In the genomic region with DNA sequence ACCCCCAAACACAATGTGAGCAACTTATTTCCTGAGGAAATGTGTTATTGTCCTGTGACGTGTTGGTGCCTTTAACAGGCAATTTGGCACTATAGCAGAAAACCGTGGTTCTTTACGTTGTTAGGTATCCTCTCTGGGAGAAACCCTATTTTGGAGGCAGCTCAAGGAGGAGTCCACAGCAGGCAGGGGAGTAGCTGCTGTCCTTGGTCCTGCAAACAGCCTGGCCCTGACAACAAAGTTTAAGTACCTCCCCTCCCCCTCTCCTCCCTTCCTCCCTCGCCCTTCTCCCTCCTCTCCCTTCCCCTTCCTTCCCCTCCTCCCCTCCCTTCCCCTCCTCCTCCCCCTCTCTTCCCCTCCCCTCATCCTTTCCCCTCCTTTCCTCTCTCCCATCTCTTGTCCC, we compare ENCODE assay signal across 22 mouse cellular contexts.
DNase-seq lines count a peak whose midpoint lies in the region; ATAC-seq lines count a peak whose summit lies in the region.
"Had no signal": no experiment of that assay in that cellular context is flagged by ENCODE, and none has a peak within 500 bp of the region (broad histone marks: within the 10 kb centered on the region; RNA-seq: fewer than 3 reads in every experiment).

No protein-coding gene starts in this region.

- no peaks in the 10 kb centered on the region for H3K36me3 ChIP-seq in intestine, embryonic 14.5 days (ENCODE audit: control insufficient read depth, insufficient read depth, low read length)
- H3K36me3 ChIP-seq in intestine, embryonic 16.5 days (ENCODE audit: control insufficient read depth, insufficient read depth, low read length) = no peaks in the 10 kb centered on the region
- no peaks in the 10 kb centered on the region for H3K36me3 ChIP-seq in midbrain, embryonic 10.5 days
- no peaks in the 10 kb centered on the region for H3K36me3 ChIP-seq in midbrain, embryonic 15.5 days (replicated peaks)
- H3K36me3 ChIP-seq in neural tube, embryonic 11.5 days (ENCODE audit: control insufficient read depth, insufficient read depth, low read length) = no peaks in the 10 kb centered on the region
- H3K36me3 ChIP-seq: forebrain, embryonic 10.5 days; heart, embryonic 13.5 days; kidney, embryonic 15.5 days; liver, embryonic 13.5 days had no signal

- H3K9ac ChIP-seq in intestine, embryonic 14.5 days (ENCODE audit: low read length) = no peak overlapping the region
- no peak overlapping the region for H3K9ac ChIP-seq in intestine, embryonic 16.5 days (ENCODE audit: low read depth, low read length)
- H3K9ac ChIP-seq in midbrain, embryonic 15.5 days = no peak overlapping the region
- H3K9ac ChIP-seq in neural tube, embryonic 11.5 days (ENCODE audit: low read length) = no peak overlapping the region
- H3K9ac ChIP-seq: heart, embryonic 13.5 days; kidney, embryonic 15.5 days; liver, embryonic 13.5 days had no signal

- no peaks in the 10 kb centered on the region for H3K9me3 ChIP-seq in intestine, embryonic 14.5 days (ENCODE audit: control insufficient read depth, low read length)
- no peaks in the 10 kb centered on the region for H3K9me3 ChIP-seq in intestine, embryonic 16.5 days (ENCODE audit: control insufficient read depth, low read length)
- no peaks in the 10 kb centered on the region for H3K9me3 ChIP-seq in midbrain, embryonic 10.5 days (replicated peaks)
- H3K9me3 ChIP-seq in midbrain, embryonic 15.5 days = no peaks in the 10 kb centered on the region
- no peaks in the 10 kb centered on the region for H3K9me3 ChIP-seq in neural tube, embryonic 11.5 days (ENCODE audit: control insufficient read depth, low read length)
- H3K9me3 ChIP-seq: forebrain, embryonic 10.5 days; heart, embryonic 13.5 days; kidney, embryonic 15.5 days; megakaryocyte, embryonic 14.5 days had no signal

- no peak overlapping the region for H3K4me3 ChIP-seq in intestine, embryonic 14.5 days (ENCODE audit: low read depth, low read length)
- H3K4me3 ChIP-seq in intestine, embryonic 16.5 days (ENCODE audit: low read length) = no peak overlapping the region
- no peak overlapping the region for H3K4me3 ChIP-seq in midbrain, embryonic 10.5 days
- H3K4me3 ChIP-seq in midbrain, embryonic 15.5 days = no peak overlapping the region
- no peak overlapping the region for H3K4me3 ChIP-seq in neural tube, embryonic 11.5 days (ENCODE audit: low read depth, low read length)
- H3K4me3 ChIP-seq: forebrain, embryonic 10.5 days; heart, embryonic 13.5 days; kidney, embryonic 15.5 days; liver, embryonic 13.5 days; megakaryocyte, embryonic 14.5 days had no signal

- H3K27ac ChIP-seq in intestine, embryonic 14.5 days (ENCODE audit: low read depth) = no peak overlapping the region
- no peak overlapping the region for H3K27ac ChIP-seq in intestine, embryonic 16.5 days (ENCODE audit: low read length)
- H3K27ac ChIP-seq in midbrain, embryonic 10.5 days (replicated peaks) = no peak overlapping the region
- no peak overlapping the region for H3K27ac ChIP-seq in midbrain, embryonic 15.5 days
- no peak overlapping the region for H3K27ac ChIP-seq in neural tube, embryonic 11.5 days (ENCODE audit: low read depth, low read length)
- H3K27ac ChIP-seq: forebrain, embryonic 10.5 days; heart, embryonic 13.5 days; kidney, embryonic 15.5 days; liver, embryonic 13.5 days; stomach, postnatal 0 days had no signal

- H3K4me2 ChIP-seq in intestine, embryonic 14.5 days (ENCODE audit: low read length) = no peak overlapping the region
- H3K4me2 ChIP-seq in intestine, embryonic 16.5 days (ENCODE audit: low read depth, low read length) = no peak overlapping the region
- H3K4me2 ChIP-seq in midbrain, embryonic 15.5 days = no peak overlapping the region
- no peak overlapping the region for H3K4me2 ChIP-seq in neural tube, embryonic 11.5 days (ENCODE audit: low read depth)
- H3K4me2 ChIP-seq: heart, embryonic 13.5 days; kidney, embryonic 15.5 days; liver, embryonic 13.5 days had no signal

- DNase-seq in intestine, embryonic 14.5 days (ENCODE audit: low spot score) = peak; percentile 56
- peak; percentile 13 for DNase-seq in midbrain, embryonic 10.5 days (ENCODE audit: low spot score)
- DNase-seq in embryo, embryonic 9.5 days (ENCODE audit: extremely low spot score) = peak; percentile 30
- DNase-seq in neural tube, embryonic 11.5 days (ENCODE audit: low spot score) = peak; percentile 28
- DNase-seq in cerebellum, adult 8-10 months = no peak
- DNase-seq: adrenal gland, postnatal 36 days; B cell, adult 2 months; cerebellum, adult 11-12 months; gastrocnemius, postnatal 10 days; heart, adult 11 months; left cerebral cortex, postnatal 4 days; liver, embryonic 13.5 days; right cerebral cortex, adult 18-20 months had no signal

- 8% methylated on average over 4 of the region's 4 CpGs for WGBS in intestine, embryonic 14.5 days
- 9% methylated on average over 4 of the region's 4 CpGs for WGBS in intestine, embryonic 16.5 days
- WGBS in midbrain, embryonic 10.5 days = 12% methylated on average over 4 of the region's 4 CpGs
- 17% methylated on average over 4 of the region's 4 CpGs for WGBS in midbrain, embryonic 15.5 days
- 13% methylated on average over 4 of the region's 4 CpGs for WGBS in neural tube, embryonic 11.5 days

- no peaks in the 10 kb centered on the region for H3K4me1 ChIP-seq in intestine, embryonic 14.5 days (replicated peaks; ENCODE audit: control insufficient read depth, insufficient read depth, low read length)
- no peaks in the 10 kb centered on the region for H3K4me1 ChIP-seq in intestine, embryonic 16.5 days (ENCODE audit: control insufficient read depth, insufficient read depth, low read length)
- peaks cover 16% of the 10 kb centered on the region for H3K4me1 ChIP-seq in midbrain, embryonic 10.5 days
- H3K4me1 ChIP-seq in midbrain, embryonic 15.5 days = peaks cover 4% of the 10 kb centered on the region; the same call in 1 of the 2 replicates
- peaks cover 13% of the 10 kb centered on the region for H3K4me1 ChIP-seq in neural tube, embryonic 11.5 days (ENCODE audit: control insufficient read depth, insufficient read depth, low read length)
- H3K4me1 ChIP-seq: heart, embryonic 13.5 days; kidney, embryonic 15.5 days; liver, embryonic 13.5 days; megakaryocyte, embryonic 14.5 days had no signal

- no peak for ATAC-seq in intestine, embryonic 14.5 days (replicated peaks; ENCODE audit: low FRiP score, low TSS enrichment, low read depth)
- ATAC-seq in intestine, embryonic 16.5 days = no peak
- ATAC-seq in midbrain, embryonic 15.5 days (replicated peaks) = no peak
- no peak for ATAC-seq in neural tube, embryonic 11.5 days (ENCODE audit: insufficient read depth, low FRiP score, low TSS enrichment)
- ATAC-seq: inflammation-experienced regulatory T-cells, adult 6 months; midbrain, embryonic 16.5 days had no signal

- H3K27me3 ChIP-seq in intestine, embryonic 14.5 days (replicated peaks; ENCODE audit: control insufficient read depth, insufficient read depth, low read length) = no peaks in the 10 kb centered on the region
- no peaks in the 10 kb centered on the region for H3K27me3 ChIP-seq in intestine, embryonic 16.5 days (replicated peaks; ENCODE audit: control insufficient read depth, insufficient read depth, low read length)
- no peaks in the 10 kb centered on the region for H3K27me3 ChIP-seq in midbrain, embryonic 10.5 days (ENCODE audit: low read depth, poor library complexity, severe bottlenecking)
- no peaks in the 10 kb centered on the region for H3K27me3 ChIP-seq in midbrain, embryonic 15.5 days (replicated peaks)
- H3K27me3 ChIP-seq in neural tube, embryonic 11.5 days (ENCODE audit: control insufficient read depth, insufficient read depth, low read length) = no peaks in the 10 kb centered on the region
- H3K27me3 ChIP-seq: kidney, embryonic 15.5 days; liver, embryonic 13.5 days; megakaryocyte, embryonic 14.5 days had no signal
